Mouse (Mus musculus) adrenal gland, adult 8-10 months (tissue): ENCODE measurements around the gene Exosc7. TPM values are rescaled to one million over a fixed set of nuclear protein-coding genes. Genes with fewer than 3 reads are reported as not detected.

Experiments
- DNase-seq: peaks from one replicate; pipeline ENCODE4 v3.0.0; 2022
- total RNA-seq, 4 experiments: library from RNA; stranded (reverse); gene quantifications; 2 replicates each; pipeline ENCODE4 v1.2.4; 2022

The Exosc7 gene
- total RNA-seq, 4 experiments from 2014 or later, result 41.1 to 54.1 (median 43.1) TPM

DNA sequence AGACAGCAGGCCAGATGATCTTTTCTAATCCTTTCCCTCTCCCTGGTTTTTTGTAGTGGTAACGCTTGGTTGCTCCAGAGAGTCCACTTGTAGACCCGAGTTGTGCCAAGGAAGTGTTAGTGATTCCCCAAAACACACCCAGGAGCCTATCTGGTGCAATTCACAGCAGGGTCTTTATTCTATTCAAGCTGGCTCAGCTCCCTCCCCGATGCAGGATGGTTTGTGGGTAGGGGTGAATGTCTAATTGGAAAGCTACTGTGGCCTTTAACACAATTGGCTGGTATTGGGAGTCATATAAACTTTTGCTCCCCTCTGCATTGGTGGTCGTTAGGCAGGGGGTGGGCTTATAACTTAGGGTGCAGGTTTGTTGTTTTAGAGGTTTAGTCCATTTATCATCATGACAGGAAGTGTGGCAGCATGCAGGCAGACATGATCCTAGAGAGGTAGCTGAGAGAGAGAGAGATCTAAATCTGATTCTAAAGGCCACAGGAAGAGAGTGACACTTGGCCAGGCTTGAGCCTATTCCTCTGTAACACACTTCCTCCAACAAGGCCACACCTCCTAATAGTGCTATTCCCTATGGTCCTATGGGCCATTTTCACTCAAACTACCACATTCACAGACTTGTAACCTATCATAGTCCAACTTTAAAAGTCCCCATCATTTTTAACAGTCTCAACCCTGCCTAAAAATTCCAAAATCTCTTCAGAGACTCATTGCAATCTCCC is 27.0 kb downstream of the Exosc7 start:
- DNase-seq, result no peak

DNA sequence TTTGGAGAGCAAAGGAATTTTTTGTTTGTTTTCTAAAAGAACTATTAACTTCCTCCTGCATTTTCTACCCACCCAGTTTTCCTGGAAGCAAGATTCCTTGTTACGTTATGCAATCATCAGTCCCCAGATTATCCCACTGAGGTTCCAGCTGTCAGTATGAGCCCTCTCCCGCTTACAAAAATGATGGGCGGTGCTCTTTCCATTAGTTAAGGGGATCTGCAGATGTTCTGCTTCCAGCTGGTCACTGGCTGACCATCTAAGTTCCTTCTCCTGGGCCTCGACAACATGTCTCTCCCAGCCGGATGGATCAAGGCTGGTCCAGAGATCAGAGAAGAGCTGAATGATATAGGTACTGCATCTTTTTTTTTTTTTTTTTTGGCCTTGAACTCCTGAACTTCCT is 35.4 kb downstream of the Exosc7 start:
- DNase-seq, result no peak

DNA sequence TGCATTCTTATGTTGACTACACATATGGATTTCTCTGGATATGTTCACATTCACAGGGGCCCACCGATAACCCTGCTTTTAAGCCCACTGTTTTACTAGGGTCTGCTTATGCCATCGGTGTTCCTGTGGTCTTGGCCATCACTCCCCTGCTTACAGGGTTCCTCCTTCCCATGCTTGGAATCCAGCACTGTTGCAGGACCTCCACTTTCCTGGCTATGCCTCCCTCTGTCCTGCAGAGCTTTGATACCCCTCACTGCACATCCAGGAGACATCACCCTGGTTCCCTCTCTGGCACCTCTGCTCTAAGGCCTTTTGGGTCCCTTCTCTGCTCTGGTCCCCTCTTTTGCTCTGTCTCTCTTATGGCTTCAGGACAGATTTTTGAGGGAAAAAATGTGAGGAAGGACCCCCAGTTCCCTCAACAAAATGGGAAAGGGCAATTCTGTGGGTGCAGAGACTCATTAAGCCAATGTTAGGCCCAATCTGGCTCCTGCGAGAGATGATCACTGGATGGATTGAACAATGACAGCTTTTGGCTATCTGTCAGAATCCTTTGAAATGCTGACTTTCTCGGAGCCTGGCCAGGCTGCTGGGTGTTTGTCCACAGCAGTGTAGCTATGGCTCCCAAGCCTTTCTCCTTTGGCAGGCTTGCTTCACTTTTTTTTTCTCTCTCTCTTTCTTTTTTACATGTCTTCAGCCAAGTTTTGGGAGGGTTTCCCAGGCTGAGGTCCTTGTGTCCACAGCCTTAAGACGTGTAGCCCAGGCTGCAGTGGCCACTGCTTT is 37.4 kb downstream of the Exosc7 start, which contains the start of gene Clec3b:
Clec3b (plus strand) TSS at position 706 of the 780 bp plus-strand sequence.
- no peak for DNase-seq

DNA sequence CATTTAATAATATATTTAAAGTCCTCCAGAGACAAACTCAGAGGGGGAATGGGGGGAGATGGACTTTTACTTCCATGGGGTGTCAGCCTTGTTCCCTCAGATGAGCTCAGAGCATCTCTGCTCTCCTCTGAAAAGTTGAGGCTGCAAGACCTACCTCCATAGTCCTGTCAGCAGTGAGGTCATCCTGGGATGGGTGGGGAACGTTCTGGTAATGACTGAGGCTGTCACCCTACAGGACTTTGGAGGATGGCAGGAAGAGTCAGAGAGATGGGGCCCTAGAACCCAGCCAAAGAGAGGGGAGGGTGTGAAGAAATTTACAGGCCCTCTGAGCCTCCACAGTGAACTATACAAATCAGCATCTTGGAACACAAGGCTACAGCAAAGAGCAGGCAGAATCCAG is 38.5 kb downstream of the Exosc7 start:
- no peak for DNase-seq

DNA sequence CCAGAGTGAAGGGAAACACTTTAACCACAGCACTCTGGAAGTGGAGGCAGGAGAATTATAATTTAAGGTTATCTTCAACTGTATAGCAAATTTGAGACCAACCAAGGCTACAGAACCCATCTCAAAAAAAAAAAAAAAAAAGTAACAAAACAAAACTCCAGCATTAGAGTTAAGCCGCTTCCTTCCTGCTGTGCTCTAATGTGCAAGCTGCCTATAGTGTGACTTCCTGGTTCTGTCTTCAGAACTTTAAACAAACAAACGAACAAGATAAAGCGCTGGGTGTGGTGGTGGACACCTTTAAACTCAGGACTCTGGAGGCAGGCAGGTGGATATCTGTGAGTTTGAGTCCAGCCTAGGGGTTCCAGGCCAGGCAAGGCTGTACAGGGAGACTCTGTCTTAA is 39.0 kb downstream of the Exosc7 start:
- no peak for DNase-seq

DNA sequence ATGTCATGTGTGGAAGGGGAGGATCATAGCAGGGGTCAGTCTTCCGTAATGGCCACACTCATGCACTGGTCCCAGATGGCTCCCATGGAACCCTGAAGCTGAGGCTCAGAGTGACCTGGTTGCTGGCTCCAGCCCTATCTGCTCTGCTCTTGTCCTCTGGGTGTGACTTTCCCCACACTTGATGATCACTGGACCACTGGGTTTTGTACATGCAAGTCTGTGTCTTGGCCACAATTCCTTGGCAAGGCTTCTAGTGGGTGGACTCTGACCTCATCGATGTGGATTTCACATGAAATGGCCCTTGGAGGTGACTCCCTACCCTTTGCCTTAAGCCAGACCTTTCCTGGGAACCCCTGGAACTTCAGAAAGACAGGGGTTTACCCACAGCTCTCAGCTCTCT is 40.1 kb downstream of the Exosc7 start:
- no peak for DNase-seq

DNA sequence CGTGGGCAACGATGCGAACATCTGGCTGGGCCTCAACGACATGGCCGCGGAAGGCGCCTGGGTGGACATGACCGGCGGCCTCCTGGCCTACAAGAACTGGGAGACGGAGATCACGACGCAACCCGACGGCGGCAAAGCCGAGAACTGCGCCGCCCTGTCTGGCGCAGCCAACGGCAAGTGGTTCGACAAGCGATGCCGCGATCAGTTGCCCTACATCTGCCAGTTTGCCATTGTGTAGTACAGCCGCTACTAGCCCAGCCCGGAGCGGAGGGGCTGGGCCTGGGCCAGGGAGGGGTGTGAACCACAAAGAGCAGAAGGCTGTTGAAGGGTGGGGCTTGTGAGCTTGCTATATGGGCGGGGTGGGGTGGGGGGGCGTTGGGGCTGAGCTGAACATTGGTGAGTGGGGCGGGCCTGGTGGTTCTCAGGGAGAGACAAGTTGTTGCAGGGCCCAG is 43.9 kb downstream of the Exosc7 start:
- peak; percentile 33 for DNase-seq

DNA sequence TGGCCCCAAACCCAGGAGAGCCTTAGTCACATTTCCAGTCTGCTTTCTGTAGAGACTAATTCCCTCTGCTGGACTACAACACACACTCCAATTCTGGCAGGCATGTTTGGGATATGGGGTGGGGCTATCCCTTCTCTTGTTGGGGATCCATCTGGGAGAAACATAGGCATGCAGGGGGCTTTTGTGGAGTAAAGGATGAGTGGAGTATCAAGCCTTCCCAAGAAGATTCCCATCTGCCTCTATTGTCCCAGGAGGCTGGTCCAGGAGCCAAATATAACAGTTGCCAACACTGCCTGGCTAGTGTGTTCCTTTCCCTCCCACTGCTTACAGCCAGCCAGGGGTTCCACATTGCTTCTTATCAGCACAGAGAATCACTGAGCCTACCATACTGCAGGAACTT is 44.7 kb downstream of the Exosc7 start:
- no peak for DNase-seq

DNA sequence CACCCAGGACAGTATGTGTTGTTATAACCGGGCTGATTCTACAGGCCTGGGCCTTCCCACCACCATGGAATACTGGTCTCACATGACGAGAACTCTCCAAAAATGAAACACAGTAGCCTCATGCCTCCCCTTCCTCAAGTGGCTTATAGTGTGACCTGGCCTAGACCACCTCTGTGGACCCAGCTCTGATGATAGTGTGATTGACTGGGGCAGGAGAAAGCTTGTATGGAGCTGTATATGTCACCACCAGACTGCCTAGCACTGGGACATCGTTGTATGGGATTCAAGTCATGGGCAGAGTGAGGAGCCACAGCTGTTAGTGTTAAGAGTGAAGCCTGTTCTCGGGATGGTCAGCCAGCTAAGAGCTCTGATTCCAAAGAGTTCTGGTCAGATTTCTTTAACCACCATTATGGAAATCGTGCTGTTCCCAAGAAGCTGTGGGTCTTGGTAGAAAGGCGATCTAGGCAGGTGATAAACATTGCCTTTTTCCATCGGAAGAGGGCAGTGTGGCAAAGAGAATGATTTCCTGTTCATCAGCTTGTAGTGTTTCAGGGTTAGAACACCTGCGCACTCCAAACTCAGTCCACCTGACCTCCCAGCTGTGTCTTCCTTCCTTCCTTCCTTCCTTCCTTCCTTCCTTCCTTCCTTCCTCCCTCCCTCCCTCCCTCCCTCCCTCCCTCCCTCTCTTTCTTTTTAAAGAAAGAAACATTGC is 45.3 kb downstream of the Exosc7 start:
- DNase-seq, result no peak

DNA sequence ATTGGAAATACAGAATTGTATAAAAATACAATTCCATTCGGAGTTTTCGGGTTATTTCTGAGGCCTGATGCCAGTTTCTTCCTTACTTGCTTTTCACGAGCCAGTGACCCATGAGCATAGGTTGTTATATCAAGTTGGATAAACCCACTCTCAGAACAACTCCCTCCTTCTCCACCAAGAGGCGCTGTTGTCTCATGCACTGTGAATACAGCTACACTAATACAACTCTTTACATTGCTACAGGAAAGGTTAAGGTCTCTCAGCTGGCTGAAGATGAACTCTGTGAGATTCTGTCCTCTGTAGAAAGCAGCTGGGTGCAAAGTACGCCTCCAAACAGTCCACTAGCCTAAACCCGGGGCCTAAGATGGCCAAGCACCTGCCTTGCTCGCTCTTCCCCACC is 46.3 kb downstream of the Exosc7 start:
- peak; percentile 55 for DNase-seq

DNA sequence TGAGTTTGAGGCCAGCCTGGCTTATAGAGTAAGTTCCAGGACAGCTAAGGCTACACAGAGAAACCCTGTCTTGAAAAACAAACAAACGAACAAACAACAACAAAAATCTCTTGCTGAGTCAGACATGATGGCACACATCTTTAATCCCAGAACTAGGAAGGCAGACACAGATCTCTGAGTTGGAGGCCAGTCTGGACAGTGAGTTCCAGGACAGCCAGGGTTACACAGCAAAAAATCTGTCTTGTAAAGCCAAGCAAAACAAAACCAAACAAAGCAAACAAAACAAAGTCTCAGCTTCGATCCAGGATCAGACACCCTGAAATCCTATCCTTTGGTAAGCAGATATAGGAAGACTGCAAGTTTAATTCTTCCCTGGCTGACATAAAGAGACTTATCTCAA is 48.8 kb downstream of the Exosc7 start:
- DNase-seq, result no peak

DNA sequence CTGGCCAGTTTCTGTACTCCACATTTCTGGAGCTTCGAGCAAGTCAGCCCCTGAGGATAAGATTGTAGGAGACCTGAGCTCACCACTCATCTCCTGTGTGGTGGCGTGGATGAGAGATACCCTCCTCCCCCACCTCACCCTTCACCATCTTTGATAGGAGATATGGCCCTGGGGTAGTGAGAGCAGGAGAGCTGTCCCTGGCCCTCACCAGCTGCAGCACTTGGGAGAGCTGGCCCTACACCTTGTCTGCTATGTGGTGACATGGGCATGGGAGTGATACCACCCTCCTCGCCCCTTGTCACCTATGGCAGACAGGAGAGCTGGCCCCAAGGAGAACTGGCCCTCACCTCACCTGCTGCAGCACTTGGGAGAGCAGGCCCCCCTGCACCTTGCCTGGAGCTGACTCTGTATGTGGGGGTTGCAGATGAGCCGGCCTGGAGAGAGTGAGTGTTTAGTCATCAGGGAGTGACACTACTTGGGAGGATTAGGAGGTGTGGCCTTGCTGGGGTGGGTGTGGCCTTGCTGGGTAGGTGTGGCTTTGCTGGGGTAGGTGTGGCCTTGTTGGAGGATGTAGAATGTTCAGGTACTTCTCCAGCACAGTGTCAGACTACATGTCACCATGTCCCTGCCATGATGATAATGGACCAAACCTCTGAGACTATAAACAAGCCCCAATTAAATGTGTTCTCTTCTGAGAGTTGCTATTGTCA is 50.1 kb downstream of the Exosc7 start:
- DNase-seq, result no peak

DNA sequence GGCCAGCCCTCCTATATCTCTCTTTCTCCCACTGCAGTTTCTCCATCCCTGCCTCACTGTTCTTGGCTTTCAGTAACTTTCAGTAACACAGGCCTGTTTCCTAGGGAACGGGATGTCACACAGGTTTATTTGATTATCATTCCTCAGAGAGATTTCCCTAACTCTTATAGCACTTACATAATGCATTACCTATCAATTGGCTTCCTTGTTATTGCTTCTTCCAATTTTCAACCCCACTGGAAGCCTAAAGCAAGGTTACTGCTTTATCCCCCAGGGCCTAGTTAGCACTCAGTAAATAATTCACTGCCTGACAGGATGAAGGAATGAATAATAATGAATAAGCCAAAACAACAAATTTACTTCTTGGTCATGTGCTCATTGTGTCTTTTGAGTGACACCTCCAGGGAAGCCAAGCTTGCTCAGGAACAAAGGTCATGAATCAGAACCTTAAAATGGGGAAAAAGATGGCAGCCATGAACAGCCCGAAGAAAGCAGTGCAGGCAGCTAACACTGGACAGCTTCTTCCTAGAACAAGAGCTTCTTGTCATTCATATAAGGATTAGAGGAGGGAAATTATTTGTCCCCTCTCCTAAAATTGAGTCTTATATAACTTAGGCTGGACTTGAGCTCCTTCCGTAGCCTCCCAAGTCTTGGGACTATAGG is 52.9 kb downstream of the Exosc7 start:
- DNase-seq, result no peak

DNA sequence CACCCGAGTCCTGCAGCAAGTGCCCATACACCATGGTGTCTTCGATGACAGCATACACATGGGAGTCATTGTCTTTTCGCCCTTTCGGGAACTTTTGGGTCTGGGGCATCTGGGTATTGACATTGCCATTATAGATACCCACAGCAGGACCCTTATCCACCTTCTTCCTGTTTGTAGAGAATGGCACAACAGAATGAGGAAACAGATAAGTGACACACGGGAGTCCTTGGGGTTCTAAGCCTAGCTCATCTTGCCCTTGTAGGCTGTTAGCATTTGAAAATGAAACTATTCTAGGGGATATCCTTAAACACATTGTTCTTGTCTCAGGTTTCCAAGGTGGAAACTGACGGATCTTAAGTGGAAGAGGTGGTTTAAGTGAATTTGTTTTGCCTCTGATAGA is 60.7 kb downstream of the Exosc7 start:
- DNase-seq, result no peak

DNA sequence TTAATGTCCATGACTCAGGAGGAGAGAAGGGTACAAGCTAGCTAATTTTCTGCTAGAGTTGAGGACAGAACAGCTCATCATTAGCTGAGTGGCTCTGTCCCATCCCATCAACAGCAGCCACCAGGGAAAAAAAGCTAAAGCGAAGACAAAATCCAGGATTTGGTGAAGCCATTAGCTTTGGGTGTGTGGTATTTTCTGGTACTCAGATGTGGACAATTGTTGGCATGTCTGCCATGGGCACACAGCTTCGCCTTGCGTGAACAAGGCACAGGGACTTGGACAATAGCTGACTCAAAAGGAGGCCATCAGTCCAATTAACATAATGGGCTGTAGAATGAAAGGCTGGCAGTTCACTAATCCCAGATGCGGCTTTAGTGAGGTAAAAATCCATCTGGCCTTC is 61.3 kb downstream of the Exosc7 start:
- no peak for DNase-seq

DNA sequence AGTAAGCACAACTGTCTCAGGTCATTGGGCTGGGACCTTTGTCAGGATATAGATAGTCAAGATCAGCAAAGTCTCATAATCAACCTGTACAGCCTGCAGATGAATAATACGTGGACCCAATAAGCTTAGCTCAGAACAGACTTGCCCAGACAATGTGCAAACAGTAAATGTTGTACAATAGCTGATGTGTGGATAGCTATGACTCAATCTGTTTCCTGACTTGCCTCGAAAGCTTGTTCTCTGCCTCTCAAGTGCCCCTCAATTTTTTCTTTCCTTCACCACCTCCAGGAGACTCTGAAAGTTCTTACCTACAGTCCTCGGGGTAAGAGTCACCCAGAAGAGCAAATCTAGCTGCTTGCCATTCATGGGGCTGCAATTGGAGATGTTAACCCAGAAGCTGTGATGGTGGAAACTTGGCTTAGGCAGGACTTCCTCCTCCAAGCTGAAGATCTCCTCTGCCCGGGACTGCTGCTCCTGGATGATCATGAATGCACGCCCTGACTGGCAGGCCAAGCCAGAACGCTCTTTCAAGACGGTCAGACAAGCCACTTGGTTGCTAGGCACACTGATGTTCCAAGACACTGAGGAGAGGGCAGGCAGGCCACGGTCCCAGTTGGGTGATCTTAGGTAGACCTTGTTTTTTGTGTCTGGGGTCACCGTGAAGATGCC is 64.5 kb downstream of the Exosc7 start:
- no peak for DNase-seq

DNA sequence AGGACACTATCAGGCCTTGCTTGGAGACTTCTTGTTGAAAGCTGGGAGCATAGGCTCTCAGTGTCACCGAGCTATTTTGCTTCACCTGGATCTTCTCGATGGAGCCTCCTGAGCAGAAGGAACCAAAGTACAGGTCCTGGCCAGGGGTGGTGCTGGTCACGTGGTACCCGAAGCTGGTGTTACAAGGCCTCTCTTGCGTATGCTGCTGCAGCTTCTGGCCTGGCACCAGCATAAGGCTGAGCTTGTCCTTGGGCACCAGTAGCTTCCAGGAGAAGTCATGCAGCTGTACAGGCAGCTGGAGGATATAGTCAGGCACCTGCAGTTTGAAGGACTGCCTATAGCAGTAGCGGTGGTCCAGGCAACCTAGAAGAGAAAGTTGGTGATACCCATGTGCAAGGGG is 67.0 kb downstream of the Exosc7 start:
- no peak for DNase-seq

DNA sequence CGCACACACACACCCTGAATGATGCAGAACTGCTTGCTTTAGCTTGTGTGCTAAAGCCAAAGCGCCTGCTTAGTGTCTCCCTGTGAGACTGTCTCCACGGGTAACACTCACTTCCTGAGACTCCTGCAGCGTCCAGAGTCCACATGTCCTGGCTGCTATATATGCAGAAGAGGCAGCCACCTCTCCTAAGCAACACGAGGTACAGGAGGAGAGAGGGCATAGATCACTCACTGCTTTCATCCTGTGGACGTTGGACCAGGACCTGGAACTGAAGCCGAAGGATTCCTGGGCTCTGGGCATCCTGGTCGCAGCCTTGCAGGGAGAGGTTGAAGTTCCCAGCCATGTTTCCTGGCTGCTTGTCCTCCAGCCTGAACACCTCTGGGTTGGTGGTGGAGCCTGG is 70.2 kb downstream of the Exosc7 start:
- DNase-seq, result no peak

DNA sequence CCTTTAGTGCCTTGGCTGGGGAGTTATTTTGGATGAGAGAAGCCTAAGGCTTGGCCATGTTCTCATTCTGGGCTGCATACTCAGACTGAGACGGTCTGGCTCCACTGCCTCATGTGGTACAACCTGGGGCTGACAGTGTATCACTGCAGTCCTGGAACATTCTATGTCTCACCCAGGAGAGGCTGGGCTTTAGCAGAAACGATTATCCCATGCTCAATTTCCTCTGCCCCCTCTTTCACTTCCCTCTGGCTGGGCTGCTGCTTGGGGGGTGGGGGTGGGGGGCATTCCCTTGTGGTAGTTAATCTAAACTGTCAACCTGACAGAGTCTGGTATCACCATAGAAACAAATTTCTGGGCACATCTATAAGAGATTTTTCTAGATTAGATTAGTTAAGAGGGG is 72.5 kb downstream of the Exosc7 start:
- DNase-seq, result no peak
